Mouse (Mus musculus) cortical plate, adult 2 months (tissue): ENCODE measurements at regions not wholly inside any gene's neighbourhood (a gene's known extent, or its start where the extent isn't known, plus 50 kb on each side); places are given as distances from the start of the nearest gene placed in this dataset.

Experiments used
- CTCF ChIP-seq: fragments of 200-500 bp; IDR thresholded peaks from 2 replicates; pipeline ENCODE4 v1.5.1; 2011; ENCODE audit warnings: mild to moderate bottlenecking, control low read depth, low read length; ENCODE audit not compliant: insufficient read depth; ENCODE audit errors: extremely low read depth
- POLR2A ChIP-seq: fragments of 200-500 bp; IDR thresholded peaks from 2 replicates; pipeline ENCODE4 v1.6.1; 2011; ENCODE audit warnings: mild to moderate bottlenecking, low read length, control low read depth; ENCODE audit not compliant: insufficient read depth; ENCODE audit errors: extremely low read depth

- TF ChIP-seq POLR2A (no peak), CTCF (no peak)
Measured at GRCm38 (mm10) chr13:83743381-83743780, 239.5 kb downstream of the Mef2c start.
